Mouse (Mus musculus): ENCODE data around the gene Ncmap. TPM values are rescaled to one million over a fixed set of nuclear protein-coding genes. Genes with fewer than 3 reads are reported as not detected.

Ncmap gene
- polyA plus RNA-seq, 1 experiment from 2014 or later: 0.55 TPM

DNA sequence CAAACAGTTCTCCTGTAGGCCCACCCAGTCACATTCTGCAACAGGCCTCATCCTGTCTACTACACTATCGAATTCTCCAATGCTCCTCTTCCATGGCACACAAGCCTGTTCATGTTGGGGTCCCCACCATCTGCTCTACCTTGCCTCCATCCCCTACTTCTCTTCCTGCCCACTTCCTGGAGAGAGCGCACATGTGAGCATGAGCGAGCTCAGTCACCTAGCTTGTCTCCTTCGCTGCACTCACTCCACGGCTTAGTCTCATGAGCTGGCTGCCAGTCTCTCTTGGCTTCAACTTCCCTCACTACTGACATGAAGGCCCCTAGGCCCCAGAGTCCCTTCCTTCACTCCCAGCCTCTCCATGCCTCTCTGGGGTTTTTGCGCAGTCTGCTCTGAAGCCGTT lies 28.6 kb upstream of the Ncmap start:
- no peak overlapping the region for H3K4me2 ChIP-seq
- ATAC-seq (replicated peaks; ENCODE audit: insufficient number of reproducible peaks, insufficient read depth, low FRiP score, low read depth): no peak
- H3K4me3 ChIP-seq: no peak overlapping the region
- H3K27me3 ChIP-seq: no peaks in the 10 kb centered on the region
- no peak overlapping the region for H3K9ac ChIP-seq
- H3K4me1 ChIP-seq (replicated peaks): no peaks in the 10 kb centered on the region
- H3K9me3 ChIP-seq (replicated peaks): no peaks in the 10 kb centered on the region
- H3K27ac ChIP-seq: no peak overlapping the region
- 93% methylated on average over 7 of the region's 7 CpGs for WGBS
- peaks cover 3% of the 10 kb centered on the region; the same call in 1 of the 2 replicates for H3K36me3 ChIP-seq

DNA sequence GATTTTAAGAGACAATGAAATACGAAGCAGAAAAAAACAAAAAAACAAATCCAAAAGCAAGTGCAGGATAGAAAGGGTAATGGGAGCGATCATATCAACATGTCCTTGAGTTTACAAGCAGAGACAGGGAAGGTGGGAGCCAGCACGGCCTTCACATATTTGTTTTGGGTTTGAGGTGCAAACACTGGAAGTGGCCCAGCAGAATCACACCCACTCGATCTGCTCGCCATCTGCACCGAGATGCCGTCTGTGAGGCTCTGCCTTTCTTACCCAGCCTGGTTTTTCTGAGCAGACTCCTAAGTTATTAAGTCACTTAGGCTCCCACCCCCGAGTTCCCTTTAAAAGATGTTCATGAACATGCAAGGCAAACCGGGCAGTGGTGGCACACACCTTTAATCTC lies 27.6 kb upstream of the Ncmap start:
- WGBS: 81% methylated on average over 9 of the region's 9 CpGs
- no peak for ATAC-seq (replicated peaks; ENCODE audit: insufficient number of reproducible peaks, insufficient read depth, low FRiP score, low read depth)

DNA sequence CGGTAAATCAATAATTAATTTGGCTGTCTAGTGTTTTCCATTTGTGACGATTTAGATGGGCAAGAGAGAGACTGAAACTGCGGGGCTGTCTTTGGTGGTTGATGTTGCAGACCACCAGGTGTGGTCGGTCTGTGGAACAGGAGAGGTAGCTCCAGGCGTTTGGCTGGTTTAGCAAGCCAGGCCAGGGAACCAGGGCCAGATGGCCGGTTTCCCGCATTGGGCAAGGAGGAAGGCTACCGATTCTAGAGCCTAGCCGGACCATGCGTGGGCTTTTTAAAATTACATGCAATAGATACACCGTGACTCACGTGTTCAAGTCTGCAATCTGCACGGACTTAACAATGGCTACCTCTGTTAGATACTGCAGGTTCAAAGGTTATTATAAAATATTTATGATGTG lies 22.9 kb upstream of the Ncmap start:
- ATAC-seq (replicated peaks; ENCODE audit: insufficient number of reproducible peaks, insufficient read depth, low FRiP score, low read depth): no peak
- H3K9ac ChIP-seq: no peak overlapping the region
- H3K4me3 ChIP-seq: no peak overlapping the region
- 91% methylated on average over 13 of the region's 13 CpGs for WGBS
- H3K27me3 ChIP-seq: no peaks in the 10 kb centered on the region
- H3K4me1 ChIP-seq (replicated peaks): no peaks in the 10 kb centered on the region
- H3K4me2 ChIP-seq: no peak overlapping the region
- H3K36me3 ChIP-seq: peaks cover 13% of the 10 kb centered on the region; the same call in 1 of the 2 replicates
- no peaks in the 10 kb centered on the region for H3K9me3 ChIP-seq (replicated peaks)
- no peak overlapping the region for H3K27ac ChIP-seq

More for the DNA sequence above, 27.6 kb upstream of the Ncmap start:
- Histone ChIP-seq H3K4me2 (no peak overlapping the region), H3K9ac (no peak overlapping the region), H3K9me3 (replicated peaks) (no peaks in the 10 kb centered on the region), H3K36me3 (peaks cover 3% of the 10 kb centered on the region; the same call in 1 of the 2 replicates), H3K4me3 (no peak overlapping the region), H3K4me1 (replicated peaks) (no peaks in the 10 kb centered on the region), H3K27me3 (no peaks in the 10 kb centered on the region), H3K27ac (no peak overlapping the region)

DNA sequence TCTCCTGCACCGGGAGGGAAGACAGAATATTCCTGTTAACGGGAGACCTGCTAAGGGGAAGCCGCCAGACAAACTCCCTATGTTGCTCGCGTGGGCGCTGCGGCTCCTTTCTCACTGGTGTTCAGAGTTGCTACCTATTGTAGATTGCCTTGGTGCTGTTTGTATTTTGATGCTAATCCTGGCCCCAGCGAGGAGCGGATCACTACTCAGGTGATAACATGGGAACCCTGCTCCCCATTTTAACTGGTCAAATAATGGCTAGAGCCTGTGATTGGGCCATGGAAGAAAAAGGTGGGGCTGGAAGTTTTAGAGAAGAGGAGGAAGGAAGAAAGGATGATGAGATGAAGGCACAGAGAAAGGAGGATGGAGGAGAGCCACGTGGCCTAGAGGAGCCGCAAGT lies 22.4 kb upstream of the Ncmap start:
- 68% methylated on average over 11 of the region's 11 CpGs for WGBS
- ATAC-seq (replicated peaks; ENCODE audit: insufficient number of reproducible peaks, insufficient read depth, low FRiP score, low read depth): no peak
- Histone ChIP-seq H3K4me1 (replicated peaks) (no peaks in the 10 kb centered on the region), H3K27me3 (no peaks in the 10 kb centered on the region), H3K9me3 (replicated peaks) (no peaks in the 10 kb centered on the region), H3K4me3 (no peak overlapping the region), H3K9ac (no peak overlapping the region), H3K36me3 (peaks cover 13% of the 10 kb centered on the region; the same call in 1 of the 2 replicates), H3K27ac (no peak overlapping the region), H3K4me2 (no peak overlapping the region)

DNA sequence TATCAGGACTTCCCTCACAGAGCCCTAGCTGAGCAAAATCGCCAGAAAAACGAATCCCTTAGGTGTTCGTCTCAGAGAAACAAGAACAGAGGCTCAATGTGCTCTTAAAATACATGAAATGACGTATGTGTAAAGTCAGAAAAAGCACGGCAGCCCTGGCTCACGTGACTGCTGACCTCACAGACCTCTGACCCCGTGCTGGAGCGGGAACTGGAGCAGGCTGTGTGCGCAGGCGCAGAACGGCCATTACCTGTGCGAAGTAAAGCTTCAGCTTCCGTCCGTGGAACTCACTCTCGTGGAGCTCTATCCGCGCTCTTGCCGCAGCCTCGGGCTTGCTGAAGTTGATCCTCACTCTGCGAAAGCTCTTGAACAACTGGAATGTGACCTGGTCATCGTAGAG lies 22.0 kb upstream of the Ncmap start:
- Histone ChIP-seq H3K27me3 (no peaks in the 10 kb centered on the region), H3K27ac (no peak overlapping the region), H3K36me3 (peaks cover 13% of the 10 kb centered on the region; the same call in 1 of the 2 replicates), H3K9me3 (replicated peaks) (no peaks in the 10 kb centered on the region), H3K4me2 (no peak overlapping the region), H3K9ac (no peak overlapping the region), H3K4me1 (replicated peaks) (no peaks in the 10 kb centered on the region), H3K4me3 (no peak overlapping the region)
- 76% methylated on average over 21 of the region's 21 CpGs for WGBS
- no peak for ATAC-seq (replicated peaks; ENCODE audit: insufficient number of reproducible peaks, insufficient read depth, low FRiP score, low read depth)

DNA sequence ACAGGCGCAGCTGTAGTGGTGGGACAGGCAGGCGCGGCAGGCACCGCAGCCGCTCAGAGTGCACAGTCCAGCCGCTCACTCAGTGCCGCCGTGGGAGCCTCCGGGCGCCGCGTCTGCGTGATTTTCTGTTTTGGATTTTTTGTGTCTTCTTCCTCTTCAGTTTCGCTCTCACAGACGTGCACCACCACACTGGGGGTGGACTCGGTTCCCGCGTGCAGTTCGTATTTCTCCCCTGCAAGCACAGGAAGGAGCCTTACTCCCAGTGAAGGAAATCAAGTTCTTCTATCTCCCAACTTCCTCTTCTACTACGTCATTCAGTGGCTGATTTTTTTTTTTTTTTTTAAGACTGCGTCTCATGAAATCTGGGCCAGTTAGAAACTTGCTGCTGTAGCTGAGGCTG lies 18.3 kb upstream of the Ncmap start:
- Histone ChIP-seq H3K9ac (no peak overlapping the region), H3K4me3 (no peak overlapping the region), H3K27me3 (no peaks in the 10 kb centered on the region), H3K36me3 (0 out of 2 replicates have a peak, but pooled peaks cover 13% of the 10 kb centered on the region), H3K27ac (no peak overlapping the region), H3K4me2 (no peak overlapping the region), H3K4me1 (replicated peaks) (no peaks in the 10 kb centered on the region), H3K9me3 (replicated peaks) (no peaks in the 10 kb centered on the region)
- WGBS: 84% methylated on average over 21 of the region's 21 CpGs
- no peak for ATAC-seq (replicated peaks; ENCODE audit: insufficient number of reproducible peaks, insufficient read depth, low FRiP score, low read depth)

DNA sequence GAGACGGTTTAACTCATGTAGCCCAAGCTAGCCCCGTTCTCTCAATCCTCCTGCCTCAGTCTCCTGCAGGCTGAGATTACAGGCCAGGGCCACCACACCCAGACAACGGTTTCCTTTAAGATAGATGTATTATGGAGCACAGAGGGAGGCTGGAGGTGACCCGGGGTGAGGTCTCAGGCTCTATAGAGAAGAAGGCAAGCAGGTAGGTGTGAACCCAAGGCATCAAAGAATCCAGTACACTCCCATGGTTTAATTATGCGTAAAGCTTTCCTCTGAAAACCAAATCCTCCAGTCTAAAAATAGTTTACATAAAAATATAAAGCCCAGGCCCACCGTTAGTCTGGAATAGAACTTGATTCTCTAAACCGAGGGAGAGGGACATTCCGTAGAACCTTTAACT lies 15.5 kb upstream of the Ncmap start:
- Histone ChIP-seq H3K9ac (no peak overlapping the region), H3K4me1 (replicated peaks) (no peaks in the 10 kb centered on the region), H3K4me2 (no peak overlapping the region), H3K36me3 (0 out of 2 replicates have a peak, but pooled peaks cover 10% of the 10 kb centered on the region), H3K27ac (no peak overlapping the region), H3K4me3 (no peak overlapping the region), H3K9me3 (replicated peaks) (no peaks in the 10 kb centered on the region), H3K27me3 (no peaks in the 10 kb centered on the region)
- WGBS: 80% methylated on average over 8 of the region's 8 CpGs
- ATAC-seq (replicated peaks; ENCODE audit: insufficient number of reproducible peaks, insufficient read depth, low FRiP score, low read depth): no peak

DNA sequence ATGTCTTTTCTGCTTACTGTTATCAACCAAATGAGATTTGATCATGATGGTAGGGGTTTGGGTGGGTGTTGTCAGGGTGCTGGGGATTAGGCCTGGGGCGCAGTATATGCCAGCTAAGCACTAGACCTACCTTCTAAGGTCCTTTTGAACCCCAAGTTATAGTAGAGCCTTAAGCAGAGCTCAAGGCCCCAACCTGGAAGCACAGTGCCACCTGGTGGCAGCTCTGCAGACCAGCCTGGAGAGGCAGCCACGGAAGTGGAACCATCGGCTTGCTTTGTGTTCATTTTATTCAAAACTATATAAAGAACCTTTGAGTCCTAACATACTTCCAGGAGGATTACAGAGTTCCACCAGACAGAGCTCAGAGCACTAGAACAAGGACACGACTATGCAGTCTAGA lies 13.6 kb upstream of the Ncmap start:
- WGBS: 31% methylated on average over 4 of the region's 4 CpGs
- no peak overlapping the region for H3K4me3 ChIP-seq
- ATAC-seq (replicated peaks; ENCODE audit: insufficient number of reproducible peaks, insufficient read depth, low FRiP score, low read depth): no peak

DNA sequence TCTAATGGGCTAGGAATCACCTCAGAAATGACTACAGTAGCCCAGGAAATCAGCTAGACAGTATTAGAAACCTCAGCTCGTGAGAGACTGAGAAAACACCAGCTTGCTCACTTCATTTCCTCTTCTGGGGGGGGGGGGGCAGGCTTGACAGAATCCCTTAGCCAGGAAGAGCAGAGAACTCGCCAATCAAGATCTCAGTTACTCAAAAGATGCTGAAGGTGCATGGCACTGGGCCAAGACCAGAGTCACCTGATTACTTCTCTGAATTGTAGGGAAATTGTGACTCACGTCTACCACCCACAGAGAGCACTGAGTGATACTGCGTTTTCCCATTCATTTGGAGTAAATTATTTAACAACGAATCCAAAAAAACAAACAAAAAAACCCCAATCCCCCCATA lies 8.2 kb upstream of the Ncmap start:
- no peaks in the 10 kb centered on the region for H3K27me3 ChIP-seq
- no peak overlapping the region for H3K4me3 ChIP-seq
- no peak overlapping the region for H3K9ac ChIP-seq
- 57% methylated on average over 5 of the region's 5 CpGs for WGBS
- H3K27ac ChIP-seq: no peak overlapping the region
- H3K36me3 ChIP-seq: no peaks in the 10 kb centered on the region
- no peak overlapping the region for H3K4me2 ChIP-seq
- no peaks in the 10 kb centered on the region for H3K9me3 ChIP-seq (replicated peaks)
- no peaks in the 10 kb centered on the region for H3K4me1 ChIP-seq (replicated peaks)
- ATAC-seq (replicated peaks; ENCODE audit: insufficient number of reproducible peaks, insufficient read depth, low FRiP score, low read depth): no peak

More for the DNA sequence above, 13.6 kb upstream of the Ncmap start:
- Histone ChIP-seq H3K27me3 (no peaks in the 10 kb centered on the region), H3K36me3 (0 out of 2 replicates have a peak, but pooled peaks cover 8% of the 10 kb centered on the region), H3K4me1 (replicated peaks) (no peaks in the 10 kb centered on the region), H3K9me3 (replicated peaks) (no peaks in the 10 kb centered on the region), H3K27ac (no peak overlapping the region), H3K9ac (no peak overlapping the region), H3K4me2 (no peak overlapping the region)

DNA sequence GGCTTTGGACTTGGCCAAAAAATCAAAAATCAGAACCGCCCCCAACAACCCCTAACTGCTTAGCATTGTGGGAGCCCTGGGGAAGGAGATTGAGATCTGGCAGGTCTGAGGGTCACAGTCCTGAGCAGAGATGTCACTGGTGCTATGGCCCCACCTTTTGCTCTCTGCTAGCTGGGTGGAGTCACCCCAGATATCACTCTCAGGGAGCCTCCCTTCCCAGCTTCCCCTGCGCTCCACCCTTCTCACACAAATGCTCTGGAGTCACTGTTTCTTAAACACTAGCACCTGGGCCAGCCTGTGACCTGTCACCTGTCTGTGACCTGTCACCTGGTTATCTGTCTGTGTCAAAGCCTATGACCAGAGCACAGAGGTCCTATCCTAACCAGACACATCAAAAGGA lies 6.9 kb upstream of the Ncmap start:
- Histone ChIP-seq H3K27ac (no peak overlapping the region), H3K4me1 (replicated peaks) (no peaks in the 10 kb centered on the region), H3K27me3 (peaks cover 5% of the 10 kb centered on the region; the same call in 1 of the 2 replicates), H3K9ac (no peak overlapping the region), H3K9me3 (replicated peaks) (no peaks in the 10 kb centered on the region), H3K36me3 (no peaks in the 10 kb centered on the region), H3K4me3 (no peak overlapping the region), H3K4me2 (no peak overlapping the region)
- 88% methylated on average over 2 of the region's 2 CpGs for WGBS
- ATAC-seq (replicated peaks; ENCODE audit: insufficient number of reproducible peaks, insufficient read depth, low FRiP score, low read depth): no peak

DNA sequence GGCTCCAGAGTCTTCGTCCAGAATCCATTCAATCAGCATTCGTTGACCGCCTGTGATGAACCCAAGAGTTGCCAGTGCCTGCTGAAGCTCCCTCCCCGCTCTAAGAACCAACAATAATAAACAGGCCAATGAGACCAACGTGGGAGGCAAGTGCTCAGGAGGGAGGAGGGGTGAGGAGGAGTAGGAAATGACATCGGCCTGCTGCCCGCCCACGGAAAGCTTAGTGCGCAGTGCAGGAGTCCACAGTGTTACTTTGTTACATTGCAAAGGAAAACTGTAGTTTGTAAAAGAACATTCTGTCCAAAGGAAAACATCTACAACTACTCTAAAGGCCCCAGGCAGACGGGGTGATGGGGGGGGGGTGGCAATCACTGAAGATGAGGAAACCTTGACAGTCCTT lies 6.0 kb upstream of the Ncmap start:
- peaks cover 13% of the 10 kb centered on the region for H3K27me3 ChIP-seq
- WGBS: 71% methylated on average over 10 of the region's 10 CpGs
- H3K9ac ChIP-seq: no peak overlapping the region
- H3K4me2 ChIP-seq: no peak overlapping the region
- H3K4me3 ChIP-seq: no peak overlapping the region
- no peak for ATAC-seq (replicated peaks; ENCODE audit: insufficient number of reproducible peaks, insufficient read depth, low FRiP score, low read depth)
- H3K27ac ChIP-seq: no peak overlapping the region
- no peaks in the 10 kb centered on the region for H3K4me1 ChIP-seq (replicated peaks)
- no peaks in the 10 kb centered on the region for H3K9me3 ChIP-seq (replicated peaks)
- H3K36me3 ChIP-seq: no peaks in the 10 kb centered on the region

DNA sequence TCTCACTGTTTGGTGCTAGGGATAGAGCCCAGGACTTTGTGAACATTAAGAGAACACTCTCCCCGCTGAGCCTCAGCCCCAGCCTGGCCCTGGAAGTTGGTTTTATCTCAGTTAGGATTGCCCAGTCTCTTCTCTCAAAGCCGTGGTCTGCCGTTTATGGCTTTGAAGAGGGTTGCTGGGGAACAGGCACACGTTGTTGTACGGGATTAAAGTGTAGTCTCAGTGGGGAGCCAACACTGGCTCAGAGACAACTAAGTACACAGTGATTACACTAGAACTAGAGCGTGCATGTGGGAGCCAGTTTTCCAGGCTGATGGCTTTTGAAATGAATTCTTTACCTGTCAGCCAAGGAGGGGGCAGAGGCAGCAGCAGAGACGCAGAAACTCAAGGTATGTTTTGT lies 3.9 kb upstream of the Ncmap start:
- Histone ChIP-seq H3K36me3 (no peaks in the 10 kb centered on the region), H3K27ac (no peak overlapping the region), H3K9ac (no peak overlapping the region), H3K9me3 (replicated peaks) (no peaks in the 10 kb centered on the region), H3K4me1 (replicated peaks) (peaks cover 10% of the 10 kb centered on the region), H3K4me2 (no peak overlapping the region), H3K4me3 (no peak overlapping the region), H3K27me3 (peaks cover 34% of the 10 kb centered on the region)
- ATAC-seq (replicated peaks; ENCODE audit: insufficient number of reproducible peaks, insufficient read depth, low FRiP score, low read depth): no peak
- 35% methylated on average over 7 of the region's 7 CpGs for WGBS

Data from heart, embryonic 15.5 days (tissue).